Comparison of ENCODE assay signal across 27 mouse cellular contexts in genomic region chr8:95079305-95079704, GRCm38 (mm10). TPM values are rescaled to one million over a fixed set of nuclear protein-coding genes. Genes with fewer than 3 reads are reported as not detected.
A peak's percentile ranks its signal among the peaks of the same experiment; 100 is the strongest.
DNase-seq lines count a peak whose midpoint lies in the region; ATAC-seq and TF ChIP-seq lines count a peak whose summit lies in the region.
"Had no signal": no experiment of that assay in that cellular context is flagged by ENCODE, and none has a peak within 500 bp of the region (broad histone marks: within the 10 kb centered on the region; RNA-seq: fewer than 3 reads in every experiment).

No protein-coding gene starts in this region.

- H3K9me3 ChIP-seq in liver, embryonic 11.5 days (ENCODE audit: control insufficient read depth, low read length), result no peaks in the 10 kb centered on the region
- no peaks in the 10 kb centered on the region for H3K9me3 ChIP-seq in liver, embryonic 14.5 days (ENCODE audit: control insufficient read depth, low read length)
- H3K9me3 ChIP-seq: embryonic facial prominence, embryonic 12.5 days; embryonic facial prominence, embryonic 15.5 days; forebrain, embryonic 10.5 days; forebrain, embryonic 13.5 days; G1E; hindbrain, embryonic 12.5 days; hindbrain, embryonic 15.5 days had no signal

- TF ChIP-seq CTCF in liver, embryonic 14.5 days (IDR thresholded peaks at IDR 0.05; ENCODE audit: low read depth), result no peak

- H3K36me3 ChIP-seq in liver, embryonic 11.5 days (ENCODE audit: control insufficient read depth, insufficient read depth, low read length), result 0 out of 2 replicates have a peak, but pooled peaks cover 3% of the 10 kb centered on the region
- no peaks in the 10 kb centered on the region for H3K36me3 ChIP-seq in liver, embryonic 14.5 days (replicated peaks; ENCODE audit: control insufficient read depth, insufficient read depth, low read depth)
- H3K36me3 ChIP-seq: hindbrain, embryonic 15.5 days had no signal

- peaks cover 12% of the 10 kb centered on the region; the same call in 1 of the 2 replicates for H3K4me1 ChIP-seq in liver, embryonic 11.5 days (replicated peaks; ENCODE audit: control insufficient read depth, insufficient read depth, low read length)
- peaks cover 9 to 13% of the 10 kb centered on the region in 2 experiments for H3K4me1 ChIP-seq in liver, embryonic 14.5 days (replicated peaks; ENCODE audit: control insufficient read depth in 2 of 2, insufficient read depth in 2 of 2, low read length in 1 of 2)

- H3K9ac ChIP-seq in liver, embryonic 11.5 days (ENCODE audit: low read depth, low read length), result no peak overlapping the region
- H3K9ac ChIP-seq in liver, embryonic 14.5 days (replicated peaks), result no peak overlapping the region
- H3K9ac ChIP-seq: embryonic facial prominence, embryonic 12.5 days had no signal

- TF ChIP-seq EP300 in liver, embryonic 14.5 days (IDR thresholded peaks at IDR 0.05; ENCODE audit: low read depth), result no peak

- no peak for ATAC-seq in liver, embryonic 11.5 days (replicated peaks; ENCODE audit: low FRiP score)
- ATAC-seq in liver, embryonic 14.5 days (ENCODE audit: insufficient read depth), result no peak
- ATAC-seq: forebrain, embryonic 13.5 days; forebrain, embryonic 16.5 days had no signal

- 82% methylated on average over 4 of the region's 4 CpGs for WGBS in liver, embryonic 11.5 days
- 75% methylated on average over 4 of the region's 4 CpGs for WGBS in liver, embryonic 14.5 days (ENCODE audit: insufficient replicate concordance)

- no peak overlapping the region for H3K27ac ChIP-seq in liver, embryonic 11.5 days (ENCODE audit: low read depth, low read length)
- no peak overlapping the region for H3K27ac ChIP-seq in liver, embryonic 14.5 days
- H3K27ac ChIP-seq: embryonic facial prominence, embryonic 12.5 days; embryonic facial prominence, embryonic 15.5 days; forebrain, embryonic 13.5 days; hindbrain, embryonic 12.5 days had no signal

- no peaks in the 10 kb centered on the region for H3K27me3 ChIP-seq in liver, embryonic 11.5 days (replicated peaks; ENCODE audit: control insufficient read depth, insufficient read depth, low read length)
- H3K27me3 ChIP-seq in liver, embryonic 14.5 days (ENCODE audit: control insufficient read depth, insufficient read depth, low read length), result no peaks in the 10 kb centered on the region
- H3K27me3 ChIP-seq: embryonic facial prominence, embryonic 12.5 days; embryonic facial prominence, embryonic 15.5 days; forebrain, embryonic 13.5 days; hindbrain, embryonic 15.5 days had no signal

- H3K4me2 ChIP-seq in liver, embryonic 11.5 days, result peak overlapping the region; percentile 89
- peak overlapping the region; percentile 94 for H3K4me2 ChIP-seq in liver, embryonic 14.5 days (ENCODE audit: low read depth)

- DNase-seq in cerebellum, adult 9-10 months, result peak; percentile 54
- no peak for DNase-seq in cerebellum, postnatal 10 days
- DNase-seq in liver, embryonic 11.5 days (ENCODE audit: low spot score), result no peak
- no peak for DNase-seq in liver
- DNase-seq in liver, embryonic 14.5 days (ENCODE audit: low read depth in 3 of 3, low spot score in 3 of 3), result no peak
- DNase-seq in naive thymus-derived CD4-positive, alpha-beta T cell, adult 2 months (ENCODE audit: low read depth), result peak; percentile 12
- no peak for DNase-seq in heart, adult 9 months (ENCODE audit: low spot score in 2 of 2)
- DNase-seq: adrenal gland, adult 2 months; adrenal gland, postnatal 14 days; B cell, adult 2 months; cerebellum, adult 11 months; cerebellum, postnatal 25 days; gastrocnemius, postnatal 10 days; gastrocnemius, postnatal 36 days; heart, adult 2 months had no signal

- no peak overlapping the region for H3K4me3 ChIP-seq in liver, embryonic 11.5 days (ENCODE audit: low read depth, low read length)
- no peak overlapping the region; a peak in 1 of 4 replicates for H3K4me3 ChIP-seq in liver, embryonic 14.5 days (ENCODE audit: insufficient read depth in 1 of 2, low read depth in 2 of 2, low read length in 2 of 2)

RNA-seq across cellular contexts. Expression of gene Katnb1, which starts 1.7 kb away (rescaled TPM):
- 25.1 and 26.6 TPM in 2 replicates for polyA plus RNA-seq in liver, embryonic 11.5 days (2014; fragmentation: Nextera tagmentation; extraction: Ambion mirVana)
- 7.4 and 8.4 TPM in 2 replicates for polyA plus RNA-seq in liver, embryonic 14.5 days (2012; rRNA removed)
- polyA plus RNA-seq in liver, embryonic 14.5 days (2014; fragmentation: Nextera tagmentation; extraction: Ambion mirVana), result 8.0 and 10.1 TPM in 2 replicates

RNA-seq across cellular contexts. Expression of gene Drc7, which starts 24.4 kb away (rescaled TPM):
- polyA plus RNA-seq in liver, embryonic 11.5 days (2014; fragmentation: Nextera tagmentation; extraction: Ambion mirVana), result 0.26 TPM in 1 of 2 replicates, not detected in the other
- 0.19 and 0.21 TPM in 2 replicates for polyA plus RNA-seq in liver, embryonic 14.5 days (2012; rRNA removed)
- polyA plus RNA-seq in liver, embryonic 14.5 days (2014; fragmentation: Nextera tagmentation; extraction: Ambion mirVana), result 0.15 and 0.33 TPM in 2 replicates
- polyA plus RNA-seq: adrenal gland, adult 2 months; G1E; heart, embryonic 11.5 days; heart, embryonic 14.5 days; heart, postnatal 0 days; intestine, embryonic 14.5 days had no signal

Comparison
In these comparisons a context has a peak if more than half of its experiments do, and no peak if none do; other contexts are left out.
1. DNase-seq: peak in cerebellum, adult 9-10 months (single experiment) and naive thymus-derived CD4-positive, alpha-beta T cell, adult 2 months (single experiment); none in cerebellum, postnatal 10 days (0 of 2), liver, embryonic 11.5 days (single experiment), liver (single experiment), liver, embryonic 14.5 days (0 of 3) and heart, adult 9 months (0 of 2).